Mouse (Mus musculus) adipocyte (in vitro differentiated cells): Measurements from ENCODE around the gene Sec22b.

Experiments used
- DNase-seq: peaks from one replicate; pipeline ENCODE4 v3.0.0-alpha.2; 2016; ENCODE audit warnings: low spot score

The Sec22b gene

GRCm38 (mm10) chr3:97900516-97901490, at the start of gene Sec22b:
Gene Sec22b (plus strand): TSS chr3:97901190.
- peak; percentile 94 for DNase-seq

GRCm38 (mm10) chr3:97851803-97852202, 49.2 kb upstream of the Sec22b start:
- no peak for DNase-seq

GRCm38 (mm10) chr3:97854575-97855384, 46.2 kb upstream of the Sec22b start:
- peak; percentile 5 for DNase-seq

- DNase-seq, result no peak
Measured at GRCm38 (mm10) chr3:97859400-97859799, 41.6 kb upstream of the Sec22b start.

- DNase-seq, result no peak
Measured at GRCm38 (mm10) chr3:97860820-97861451, 40.1 kb upstream of the Sec22b start.

- DNase-seq, result no peak
Measured at GRCm38 (mm10) chr3:97866696-97867095, 34.3 kb upstream of the Sec22b start.

DNA sequence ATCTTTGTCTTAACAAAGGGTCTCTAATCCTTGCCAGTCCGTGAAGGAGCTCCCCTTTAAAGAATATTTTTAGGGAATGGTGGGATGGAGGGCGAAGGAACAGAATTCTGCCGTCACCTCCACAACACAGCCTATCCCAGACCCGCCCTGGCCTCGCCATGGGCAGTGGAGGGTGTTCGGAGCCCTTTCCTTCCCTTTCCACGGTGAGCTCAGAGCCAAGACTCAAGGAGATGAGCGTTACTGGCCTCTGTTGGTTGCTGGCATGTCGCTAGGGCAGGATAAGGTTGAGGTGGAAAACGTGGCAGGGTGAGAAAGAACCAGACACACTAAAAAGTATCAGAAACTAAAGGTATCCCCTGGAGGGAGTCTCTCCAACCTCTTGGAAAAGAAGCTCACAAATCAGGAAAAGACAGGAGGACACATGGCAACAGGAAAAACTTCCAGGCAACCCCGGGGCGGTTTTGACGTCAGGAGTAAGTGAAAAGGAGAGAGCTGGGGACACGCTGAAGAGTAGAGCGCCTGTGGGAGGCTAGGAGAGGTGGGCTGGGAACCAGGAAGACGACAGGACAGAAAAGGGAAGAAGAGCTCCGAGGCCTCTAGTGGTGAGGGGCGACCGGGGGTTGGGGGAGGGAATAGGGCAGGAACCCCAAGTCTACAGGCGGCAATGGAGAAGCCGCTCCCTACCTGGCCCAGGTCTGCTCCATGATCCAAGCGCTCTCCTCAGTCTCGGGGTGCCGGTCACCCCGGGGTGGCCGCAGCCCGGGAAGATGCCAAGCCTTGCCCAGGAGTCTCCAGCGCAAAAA, 33.6 kb upstream of the Sec22b start:
- DNase-seq, result no peak

GRCm38 (mm10) chr3:97868024-97868689, 32.8 kb upstream of the Sec22b start:
- no peak for DNase-seq

- DNase-seq, result no peak
Measured at GRCm38 (mm10) chr3:97868733-97869132, 32.3 kb upstream of the Sec22b start.

GRCm38 (mm10) chr3:97869730-97870129, 31.3 kb upstream of the Sec22b start:
- DNase-seq, result no peak

GRCm38 (mm10) chr3:97874777-97875176, 26.2 kb upstream of the Sec22b start:
- DNase-seq, result no peak

- no peak for DNase-seq
Measured at GRCm38 (mm10) chr3:97876259-97876658, 24.7 kb upstream of the Sec22b start.

DNA sequence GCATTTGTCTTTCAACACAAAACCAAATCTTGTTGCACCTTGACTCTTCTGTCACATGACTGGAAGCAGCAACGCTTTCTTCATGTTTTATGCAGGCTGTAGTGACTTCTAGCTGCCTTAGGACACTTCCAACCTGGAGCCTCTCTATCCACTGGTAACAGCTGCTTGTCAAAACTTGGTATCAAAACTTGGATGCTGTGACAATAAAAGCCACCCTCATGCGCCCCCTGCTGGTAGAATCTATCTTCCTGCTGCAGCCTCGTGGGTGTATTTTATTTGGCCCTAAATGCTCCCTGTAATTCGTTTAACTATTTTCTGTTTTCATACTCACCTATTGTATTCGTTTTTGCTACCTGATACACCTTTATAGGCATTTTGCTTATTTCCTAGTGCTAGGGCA, 21.8 kb upstream of the Sec22b start:
- peak; percentile 85 for DNase-seq

GRCm38 (mm10) chr3:97881576-97881975, 19.4 kb upstream of the Sec22b start:
- DNase-seq, result no peak

GRCm38 (mm10) chr3:97887785-97888167, 13.2 kb upstream of the Sec22b start:
- no peak for DNase-seq

GRCm38 (mm10) chr3:97888168-97888901, 12.7 kb upstream of the Sec22b start, which contains the start of gene Pde4dip:
Gene Pde4dip (minus strand): TSS chr3:97888707.
- no peak for DNase-seq

DNA sequence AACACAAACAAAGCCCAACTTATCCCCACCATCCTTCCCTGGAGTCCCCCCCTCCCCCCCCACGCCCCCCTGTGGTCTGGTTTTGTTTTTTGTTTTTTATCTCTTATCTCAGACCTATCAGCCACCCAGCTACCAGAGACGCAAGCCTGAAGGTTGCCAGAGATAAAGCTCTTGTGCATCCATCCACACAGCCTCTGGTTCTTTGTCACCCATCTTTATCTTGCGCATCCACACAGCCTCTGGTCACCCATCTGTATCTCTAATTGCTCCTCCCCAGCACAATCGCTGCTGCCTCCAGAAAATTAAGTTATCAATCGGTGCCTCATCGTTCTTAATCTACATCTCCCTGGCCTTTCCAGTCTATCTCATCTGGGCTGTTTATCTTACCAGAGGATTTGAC, 10.8 kb upstream of the Sec22b start:
- no peak for DNase-seq

- no peak for DNase-seq
Measured at GRCm38 (mm10) chr3:97894695-97895094, 6.3 kb upstream of the Sec22b start.

DNA sequence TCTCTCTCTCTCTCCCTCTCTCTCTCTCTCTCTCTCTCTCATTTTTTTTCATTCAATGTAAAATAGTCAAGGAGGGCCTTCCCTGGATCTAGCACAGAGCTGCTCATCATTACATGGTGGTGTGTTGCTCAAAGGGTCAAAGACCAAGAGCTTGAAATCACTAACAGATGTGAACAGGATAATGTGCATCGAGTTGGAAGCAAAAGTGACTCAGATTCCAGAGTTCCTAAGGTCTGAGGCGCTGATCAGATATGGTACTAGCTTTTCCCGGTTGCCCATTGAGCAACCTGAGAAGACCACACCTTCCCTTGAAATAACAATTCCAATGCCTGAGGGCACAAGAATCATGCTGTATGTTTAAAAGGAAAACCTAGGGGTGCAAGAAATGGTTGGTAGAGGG, 2.6 kb upstream of the Sec22b start:
- no peak for DNase-seq

GRCm38 (mm10) chr3:97901586-97901985, 596 bp downstream of the Sec22b start:
- DNase-seq, result peak; percentile 21
